Mouse (Mus musculus): ENCODE results near the gene Gpatch3. TPM values are rescaled to one million over a fixed set of nuclear protein-coding genes. Genes with fewer than 3 reads are reported as not detected.

Gene Gpatch3
- total RNA-seq, 2 experiments from 2014 or later: 3.2 to 3.6 TPM

- peak; percentile 88 to 90 for DNase-seq
Observed at GRCm38 (mm10) chr4:133584059-133584951, 9.8 kb downstream of the Gpatch3 start, which contains the start of gene Gpn2. Gene Gpn2, plus strand, starts transcription at chr4:133584362.

- DNase-seq: peak; percentile 62 to 84
Observed at GRCm38 (mm10) chr4:133592570-133592969, 18.0 kb downstream of the Gpatch3 start.

- no peak for DNase-seq
Observed at GRCm38 (mm10) chr4:133595538-133595937, 21.0 kb downstream of the Gpatch3 start.

GRCm38 (mm10) chr4:133596084-133596483 is 21.5 kb downstream of the Gpatch3 start:
- no peak for DNase-seq

- DNase-seq: no peak
Observed at GRCm38 (mm10) chr4:133598616-133599015, 24.1 kb downstream of the Gpatch3 start.

GRCm38 (mm10) chr4:133599116-133599515 is 24.6 kb downstream of the Gpatch3 start:
- DNase-seq: no peak

- DNase-seq: peak; percentile 93 to 97
Observed at GRCm38 (mm10) chr4:133599571-133600073, 25.1 kb downstream of the Gpatch3 start.

GRCm38 (mm10) chr4:133600306-133600705 is 25.8 kb downstream of the Gpatch3 start:
- DNase-seq: no peak

- DNase-seq: peak in 1 of 2 experiments; percentile 48
Observed at GRCm38 (mm10) chr4:133601721-133602218, 27.2 kb downstream of the Gpatch3 start, which contains the start of gene Sfn. Gene Sfn, minus strand, starts transcription at chr4:133602168.

GRCm38 (mm10) chr4:133603056-133603455 is 28.5 kb downstream of the Gpatch3 start:
- no peak for DNase-seq

GRCm38 (mm10) chr4:133604175-133604574 is 29.6 kb downstream of the Gpatch3 start:
- no peak for DNase-seq

GRCm38 (mm10) chr4:133604856-133605255 is 30.3 kb downstream of the Gpatch3 start:
- DNase-seq: no peak

- DNase-seq: no peak
Observed at GRCm38 (mm10) chr4:133605330-133605729, 30.8 kb downstream of the Gpatch3 start.

GRCm38 (mm10) chr4:133607284-133607683 is 32.7 kb downstream of the Gpatch3 start:
- no peak for DNase-seq

GRCm38 (mm10) chr4:133609719-133610118 is 35.2 kb downstream of the Gpatch3 start:
- peak; percentile 82 to 92 for DNase-seq

- no peak for DNase-seq
Observed at GRCm38 (mm10) chr4:133611815-133612214, 37.3 kb downstream of the Gpatch3 start.

GRCm38 (mm10) chr4:133612416-133612815 is 37.9 kb downstream of the Gpatch3 start:
- no peak for DNase-seq

GRCm38 (mm10) chr4:133613026-133613425 is 38.5 kb downstream of the Gpatch3 start:
- DNase-seq: no peak

GRCm38 (mm10) chr4:133613867-133614266 is 39.3 kb downstream of the Gpatch3 start:
- DNase-seq: no peak

- DNase-seq: peak; percentile 37 to 58
Observed at GRCm38 (mm10) chr4:133614274-133614761, 39.8 kb downstream of the Gpatch3 start.

GRCm38 (mm10) chr4:133615416-133615815 is 40.9 kb downstream of the Gpatch3 start:
- DNase-seq: no peak

- no peak for DNase-seq
Observed at GRCm38 (mm10) chr4:133617936-133618335, 43.4 kb downstream of the Gpatch3 start.

Data from heart, adult 18-20 months (tissue).